Mouse (Mus musculus): ENCODE measurements around the gene Crls1. TPM values are rescaled to one million over a fixed set of nuclear protein-coding genes. Genes with fewer than 3 reads are reported as not detected.

The Crls1 gene
- polyA plus RNA-seq (2015; fragmentation: Nextera tagmentation; extraction: Ambion mirVana) = 10.5 and 15.6 TPM in 2 replicates

DNA sequence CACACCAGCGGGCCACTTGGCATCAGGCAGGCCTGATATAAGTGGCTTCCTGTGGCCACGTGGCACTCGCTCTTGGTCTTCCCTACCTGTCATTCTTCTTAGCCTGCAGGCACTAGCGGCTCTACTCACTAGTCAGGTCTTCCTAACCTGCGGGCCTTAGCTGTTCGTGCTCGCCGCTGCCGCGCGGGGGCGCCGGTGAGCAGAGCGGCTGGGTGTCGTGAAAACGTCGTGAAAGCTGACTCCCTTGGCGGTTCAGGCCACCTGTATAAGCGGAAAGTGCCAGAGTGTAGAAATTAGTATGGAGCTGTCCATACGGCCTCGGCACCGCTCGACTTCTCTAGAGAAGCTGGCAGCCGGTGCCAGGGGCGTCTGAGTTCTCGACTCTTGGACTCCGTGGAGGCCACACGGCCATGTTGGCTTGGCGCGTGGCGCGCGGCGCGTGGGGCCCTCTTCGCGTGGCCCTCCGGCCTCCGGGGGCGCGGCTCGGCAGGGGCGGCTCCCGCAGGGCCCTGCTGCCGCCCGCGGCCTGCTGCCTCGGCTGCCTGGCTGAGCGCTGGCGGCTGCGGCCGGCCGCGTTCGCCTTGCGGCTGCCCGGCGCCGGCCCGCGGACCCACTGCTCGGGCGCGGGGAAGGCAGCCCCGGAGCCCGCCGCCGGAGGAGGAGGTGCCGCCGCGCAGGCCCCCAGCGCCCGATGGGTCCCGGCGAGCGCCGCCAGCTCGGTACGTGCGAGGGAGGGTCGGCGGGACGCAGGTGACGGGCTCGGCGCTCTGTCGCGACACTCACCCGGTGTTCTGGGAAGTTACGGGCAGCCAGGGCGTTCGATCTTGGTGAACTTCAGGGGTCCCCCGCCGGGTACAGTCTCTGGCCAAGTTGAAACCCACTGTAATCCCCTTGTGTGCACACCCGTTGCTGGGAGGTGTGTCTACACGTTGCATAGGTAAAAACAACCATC is at the start of gene Crls1:
Gene Crls1 (plus strand): TSS at position 260 of the 952 bp plus-strand sequence.
- ATAC-seq (ENCODE audit: insufficient number of reproducible peaks, insufficient read depth, low FRiP score, low TSS enrichment, low read depth) = peak; percentile 82
- peaks cover 13% of the 10 kb centered on the region for H3K4me1 ChIP-seq
- H3K9me3 ChIP-seq = no peaks in the 10 kb centered on the region
- H3K4me3 ChIP-seq = peak within 1 kb of the TSS; percentile 94
- H3K36me3 ChIP-seq = peaks cover 21% of the 10 kb centered on the region
- no peaks in the 10 kb centered on the region for H3K27me3 ChIP-seq
- peak within 1 kb of the TSS; percentile 86 for H3K9ac ChIP-seq
- H3K27ac ChIP-seq = peak within 1 kb of the TSS; percentile 79
- under 1% methylated on average over 75 of the region's 96 CpGs for WGBS
- H3K4me2 ChIP-seq = peak within 1 kb of the TSS; percentile 63

DNA sequence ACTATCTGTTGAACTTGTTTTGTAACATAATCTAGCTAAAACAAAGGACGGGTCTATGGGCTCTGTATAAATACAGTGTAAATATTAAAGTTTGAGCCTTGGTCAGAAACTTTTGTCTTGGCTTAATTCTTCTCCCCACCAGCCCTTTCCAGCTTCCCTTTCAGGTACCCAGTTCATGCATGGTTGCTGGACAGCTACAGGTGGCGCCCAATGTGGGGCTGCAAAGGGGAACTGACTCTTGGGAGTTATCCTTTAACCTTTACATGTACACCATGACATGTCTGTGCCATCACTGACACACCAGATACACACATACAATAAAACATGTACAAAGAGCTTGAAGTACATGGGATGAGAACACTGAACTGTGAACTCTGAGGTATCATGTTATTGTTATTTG is 43.5 kb upstream of the Crls1 start:
- no peaks in the 10 kb centered on the region for H3K27me3 ChIP-seq
- H3K9ac ChIP-seq = no peak overlapping the region
- H3K9me3 ChIP-seq = no peaks in the 10 kb centered on the region
- no peak overlapping the region for H3K4me3 ChIP-seq
- H3K4me2 ChIP-seq = no peak overlapping the region
- no peak overlapping the region for H3K27ac ChIP-seq
- no peak for ATAC-seq (ENCODE audit: insufficient number of reproducible peaks, insufficient read depth, low FRiP score, low TSS enrichment, low read depth)
- H3K4me1 ChIP-seq = no peaks in the 10 kb centered on the region
- 91% methylated on average over 2 of the region's 2 CpGs for WGBS
- H3K36me3 ChIP-seq = peaks cover 48% of the 10 kb centered on the region

DNA sequence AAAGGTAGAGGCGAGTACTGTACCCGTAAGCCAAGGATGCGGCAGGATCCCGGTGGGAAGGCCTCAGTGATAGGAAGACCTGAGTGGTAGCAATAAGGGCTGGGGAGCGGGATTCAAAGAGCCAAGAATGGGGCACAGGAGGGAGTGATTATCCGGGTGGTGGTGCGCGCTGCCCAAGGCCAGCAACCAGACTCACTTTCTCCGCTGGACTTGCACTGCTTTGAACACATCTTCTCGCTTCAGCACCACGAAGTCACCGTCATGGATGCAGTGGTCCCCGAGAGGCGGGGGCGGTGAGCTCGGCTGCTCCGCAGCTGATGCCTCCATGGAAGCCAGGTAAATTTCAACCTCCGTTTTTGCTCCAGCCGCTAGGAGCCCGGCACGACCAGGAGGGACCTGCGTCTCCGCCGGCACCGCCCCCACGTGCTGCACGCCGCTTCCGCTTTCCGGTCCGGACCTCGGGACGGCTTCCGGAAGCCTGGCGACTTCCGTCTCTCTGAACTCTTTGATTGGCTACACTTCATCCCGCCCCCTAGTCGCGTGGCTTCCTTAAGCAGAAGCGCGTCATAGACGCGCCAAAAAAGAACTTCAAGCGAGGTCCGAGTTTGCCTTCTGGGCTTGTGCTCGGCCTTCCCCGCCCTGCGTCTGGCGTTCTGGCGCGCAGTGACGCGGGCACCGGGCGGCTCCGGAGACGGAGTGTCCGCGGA is 30.7 kb upstream of the Crls1 start, which contains the start of the genes Trmt6 and Mcm8:
Gene Trmt6 (minus strand): TSS at position 448 of the 707 bp plus-strand sequence.
Gene Mcm8 (plus strand): TSS at position 534 of the 707 bp plus-strand sequence.
- peak within 1 kb of the TSS; percentile 74 for H3K27ac ChIP-seq
- peak; percentile 99 for ATAC-seq (ENCODE audit: insufficient number of reproducible peaks, insufficient read depth, low FRiP score, low TSS enrichment, low read depth)
- peak within 1 kb of the TSS; percentile 89 for H3K9ac ChIP-seq
- H3K36me3 ChIP-seq = peaks cover 25% of the 10 kb centered on the region
- peak within 1 kb of the TSS; percentile 73 for H3K4me2 ChIP-seq
- peak within 1 kb of the TSS; percentile 87 for H3K4me3 ChIP-seq
- H3K9me3 ChIP-seq = no peaks in the 10 kb centered on the region
- no peaks in the 10 kb centered on the region for H3K27me3 ChIP-seq
- peaks cover 18% of the 10 kb centered on the region for H3K4me1 ChIP-seq
- under 1% methylated on average over 59 of the region's 59 CpGs for WGBS

DNA sequence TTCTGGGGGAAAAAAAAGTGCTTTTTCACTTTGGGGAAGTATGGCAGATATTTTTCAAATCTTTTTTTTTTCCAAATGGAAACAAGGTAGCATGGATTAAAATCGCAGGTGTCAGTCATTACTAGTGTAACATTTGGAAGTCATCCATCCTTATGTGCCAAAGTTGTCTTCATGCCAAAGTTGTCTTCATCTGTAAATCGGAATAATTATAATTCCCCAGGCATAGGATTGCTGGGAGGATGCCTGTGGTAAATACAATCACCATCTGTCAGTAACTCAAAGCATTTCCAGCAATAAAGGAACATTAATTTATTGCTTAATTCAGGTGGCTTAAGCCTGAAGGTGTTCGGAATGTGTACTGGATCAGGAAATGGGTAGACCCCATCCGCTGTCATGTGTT is 5.4 kb upstream of the Crls1 start:
- no peak for ATAC-seq (ENCODE audit: insufficient number of reproducible peaks, insufficient read depth, low FRiP score, low TSS enrichment, low read depth)
- H3K27ac ChIP-seq = no peak overlapping the region
- no peak overlapping the region for H3K9ac ChIP-seq
- no peaks in the 10 kb centered on the region for H3K4me1 ChIP-seq
- H3K27me3 ChIP-seq = no peaks in the 10 kb centered on the region
- H3K36me3 ChIP-seq = peaks cover 20% of the 10 kb centered on the region
- H3K9me3 ChIP-seq = no peaks in the 10 kb centered on the region
- H3K4me2 ChIP-seq = no peak overlapping the region
- H3K4me3 ChIP-seq = no peak overlapping the region
- 90% methylated on average over 4 of the region's 4 CpGs for WGBS

DNA sequence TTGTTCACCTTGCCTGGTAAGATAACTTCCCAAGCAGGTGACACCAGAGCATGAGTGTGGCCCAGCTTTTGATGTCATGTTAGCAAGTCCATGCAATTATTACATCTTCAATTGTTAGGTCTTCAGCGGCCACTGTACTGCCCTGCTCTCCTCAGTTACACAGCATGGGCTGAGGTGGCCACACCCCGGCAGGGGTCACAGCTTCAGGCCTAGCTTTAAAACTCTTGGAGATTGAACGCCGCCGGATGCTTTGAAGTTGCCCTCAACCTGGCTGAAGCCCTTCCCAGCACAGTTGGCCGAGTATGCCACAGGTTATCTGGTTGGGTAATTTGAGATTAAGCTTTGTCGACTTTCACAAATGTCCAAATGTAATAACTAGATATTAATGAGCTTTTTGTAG is 1.1 kb downstream of the Crls1 start:
- peaks cover 21% of the 10 kb centered on the region for H3K36me3 ChIP-seq
- no peak overlapping the region for H3K27ac ChIP-seq
- peak overlapping the region; percentile 86 for H3K9ac ChIP-seq
- H3K4me1 ChIP-seq = peaks cover 13% of the 10 kb centered on the region
- peak overlapping the region; percentile 63 for H3K4me2 ChIP-seq
- no peaks in the 10 kb centered on the region for H3K27me3 ChIP-seq
- ATAC-seq (ENCODE audit: insufficient number of reproducible peaks, insufficient read depth, low FRiP score, low TSS enrichment, low read depth) = no peak
- no peaks in the 10 kb centered on the region for H3K9me3 ChIP-seq
- 25% methylated on average over 7 of the region's 7 CpGs for WGBS
- H3K4me3 ChIP-seq = peak overlapping the region; percentile 94

DNA sequence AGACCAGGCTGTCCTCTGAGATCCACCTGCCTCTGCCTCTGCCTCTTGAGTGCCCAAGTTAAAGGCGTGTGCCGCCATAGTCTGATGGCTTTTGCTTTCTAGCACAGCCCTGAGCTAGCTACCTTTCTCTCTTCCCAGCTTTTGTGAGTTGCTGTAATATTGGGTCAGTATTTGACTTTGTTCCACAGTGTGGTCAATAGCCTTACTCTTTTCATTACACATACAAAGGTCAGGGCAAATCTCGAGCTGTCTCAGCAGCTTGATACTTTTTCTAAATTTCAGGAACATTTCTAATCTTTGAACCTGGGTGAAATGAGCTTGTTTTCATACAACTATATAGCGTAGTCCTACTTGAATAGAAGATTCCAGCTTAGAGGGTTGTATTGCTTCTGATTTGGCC is 1.9 kb downstream of the Crls1 start:
- 90% methylated on average over 4 of the region's 4 CpGs for WGBS
- Histone ChIP-seq H3K9ac (0 out of 2 replicates have a peak overlapping the region, but pooled peaks have one; percentile 44), H3K27me3 (no peaks in the 10 kb centered on the region), H3K4me2 (no peak overlapping the region), H3K9me3 (no peaks in the 10 kb centered on the region), H3K4me3 (0 out of 2 replicates have a peak overlapping the region, but pooled peaks have one; percentile 94), H3K36me3 (peaks cover 27% of the 10 kb centered on the region), H3K4me1 (peaks cover 13% of the 10 kb centered on the region), H3K27ac (no peak overlapping the region)
- no peak for ATAC-seq (ENCODE audit: insufficient number of reproducible peaks, insufficient read depth, low FRiP score, low TSS enrichment, low read depth)

DNA sequence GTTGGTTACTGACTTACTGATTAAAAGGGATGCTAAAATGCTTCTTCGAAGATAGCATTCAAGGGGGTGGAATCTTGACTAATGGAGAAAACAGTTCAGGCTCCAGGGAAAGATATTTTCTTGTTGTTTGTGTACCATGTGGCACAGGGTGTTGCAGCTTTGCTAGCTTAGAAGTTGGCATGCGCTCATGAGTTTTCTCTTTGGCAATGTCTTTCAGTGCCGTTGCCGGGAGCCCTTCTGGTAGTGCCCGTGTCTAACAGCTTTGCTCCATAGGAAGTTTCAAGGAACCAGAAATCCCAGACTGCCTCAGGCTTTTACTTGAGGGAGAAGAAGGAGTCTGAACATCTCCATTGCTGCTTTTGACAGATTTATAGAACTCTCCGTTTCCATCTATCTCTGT is 2.7 kb downstream of the Crls1 start:
- 90% methylated on average over 6 of the region's 6 CpGs for WGBS
- no peaks in the 10 kb centered on the region for H3K9me3 ChIP-seq
- H3K4me1 ChIP-seq = peaks cover 13% of the 10 kb centered on the region
- no peak overlapping the region for H3K9ac ChIP-seq
- H3K27me3 ChIP-seq = no peaks in the 10 kb centered on the region
- H3K4me3 ChIP-seq = no peak overlapping the region
- H3K4me2 ChIP-seq = no peak overlapping the region
- no peak overlapping the region for H3K27ac ChIP-seq
- ATAC-seq (ENCODE audit: insufficient number of reproducible peaks, insufficient read depth, low FRiP score, low TSS enrichment, low read depth) = no peak
- H3K36me3 ChIP-seq = peaks cover 24% of the 10 kb centered on the region

DNA sequence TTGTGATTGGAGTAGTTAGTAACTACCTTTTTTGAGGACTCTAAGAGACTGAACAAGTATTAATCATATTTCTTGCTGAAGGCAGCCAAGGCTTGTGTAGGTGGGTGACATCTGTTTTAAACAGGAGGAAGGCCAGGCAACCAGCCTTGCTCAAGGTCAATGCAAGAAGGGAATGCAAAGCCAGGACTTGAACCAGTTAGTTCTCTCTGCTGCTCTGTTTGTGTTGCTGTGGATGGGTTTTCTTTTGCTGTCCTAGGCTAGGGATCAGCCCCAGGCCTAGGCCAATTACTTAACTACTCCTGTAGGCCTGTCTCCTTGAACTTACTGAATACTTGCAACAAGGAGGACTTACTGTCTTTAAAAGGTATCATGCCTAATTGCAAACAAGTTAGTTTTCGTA is 6.6 kb downstream of the Crls1 start:
- Histone ChIP-seq H3K27me3 (no peaks in the 10 kb centered on the region), H3K9me3 (no peaks in the 10 kb centered on the region), H3K36me3 (peaks cover 22% of the 10 kb centered on the region), H3K27ac (no peak overlapping the region), H3K9ac (no peak overlapping the region), H3K4me2 (no peak overlapping the region), H3K4me1 (peaks cover 5% of the 10 kb centered on the region), H3K4me3 (no peak overlapping the region)
- 77% methylated on average over 1 of the region's 1 CpGs for WGBS
- ATAC-seq (ENCODE audit: insufficient number of reproducible peaks, insufficient read depth, low FRiP score, low TSS enrichment, low read depth) = no peak

DNA sequence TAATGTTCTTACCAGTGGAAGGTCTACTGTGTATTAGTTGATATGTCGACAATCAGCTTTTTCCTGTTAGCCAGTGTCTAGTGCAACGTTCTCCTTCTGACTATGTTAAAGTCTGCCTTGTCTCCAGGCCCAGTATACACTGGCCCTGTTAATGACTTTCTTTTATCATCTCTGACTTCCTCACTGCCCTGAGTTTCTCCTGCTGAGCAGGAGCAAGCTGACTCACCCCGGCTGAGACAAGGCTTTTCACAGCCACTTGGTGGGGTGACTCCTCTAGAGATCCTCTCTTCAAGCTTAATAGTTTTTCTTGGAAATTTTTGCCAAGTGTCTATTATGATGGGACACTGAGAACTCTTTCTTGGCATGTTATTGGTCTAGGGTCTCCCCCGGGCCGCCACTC is 9.9 kb downstream of the Crls1 start:
- no peaks in the 10 kb centered on the region for H3K27me3 ChIP-seq
- H3K4me1 ChIP-seq = no peaks in the 10 kb centered on the region
- no peak overlapping the region for H3K9ac ChIP-seq
- H3K27ac ChIP-seq = no peak overlapping the region
- no peaks in the 10 kb centered on the region for H3K9me3 ChIP-seq
- ATAC-seq (ENCODE audit: insufficient number of reproducible peaks, insufficient read depth, low FRiP score, low TSS enrichment, low read depth) = no peak
- WGBS = 87% methylated on average over 5 of the region's 5 CpGs
- no peak overlapping the region for H3K4me2 ChIP-seq
- H3K4me3 ChIP-seq = no peak overlapping the region
- H3K36me3 ChIP-seq = peaks cover 9% of the 10 kb centered on the region

DNA sequence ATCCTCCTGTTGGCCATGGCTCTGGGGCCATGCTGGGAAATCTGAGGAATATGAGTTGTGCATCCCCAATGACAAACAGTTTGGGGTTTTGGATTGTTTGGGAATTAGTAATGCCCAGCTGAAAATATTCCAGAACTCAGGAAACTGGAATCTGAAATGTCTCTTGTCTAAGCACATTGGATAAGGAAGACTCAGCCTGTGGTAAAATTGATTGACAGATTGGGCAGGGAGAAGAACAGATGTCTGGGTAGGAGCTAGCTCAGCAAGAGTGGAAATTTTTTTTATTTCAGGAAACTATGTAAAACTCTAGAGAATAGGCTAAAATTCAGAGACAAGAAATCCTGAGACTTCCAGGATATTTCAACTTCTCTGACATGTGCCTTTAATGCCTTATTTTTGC is 14.0 kb downstream of the Crls1 start:
- Histone ChIP-seq H3K36me3 (peaks cover 21% of the 10 kb centered on the region), H3K9ac (no peak overlapping the region), H3K4me1 (no peaks in the 10 kb centered on the region), H3K27ac (no peak overlapping the region), H3K9me3 (no peaks in the 10 kb centered on the region), H3K4me3 (no peak overlapping the region), H3K4me2 (no peak overlapping the region), H3K27me3 (no peaks in the 10 kb centered on the region)
- no peak for ATAC-seq (ENCODE audit: insufficient number of reproducible peaks, insufficient read depth, low FRiP score, low TSS enrichment, low read depth)

DNA sequence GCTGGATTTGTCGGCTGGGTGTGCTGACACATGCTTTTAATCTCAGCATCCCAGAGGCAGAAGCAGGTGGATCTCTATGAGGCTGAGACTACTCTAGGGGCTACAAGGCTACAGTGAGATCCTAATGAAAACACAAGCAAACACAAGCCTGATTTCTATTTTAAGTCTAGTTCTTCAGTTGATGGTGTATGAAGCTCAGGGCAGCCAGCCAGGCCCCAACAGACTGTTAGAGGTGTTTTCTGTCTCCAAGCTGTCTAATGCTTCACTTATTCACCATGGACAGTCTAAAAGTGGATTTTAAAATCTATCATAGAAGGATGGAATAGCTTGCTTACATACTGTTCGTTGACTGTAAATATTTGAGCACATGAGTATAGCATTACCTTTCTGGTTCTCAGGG is 15.0 kb downstream of the Crls1 start:
- H3K4me2 ChIP-seq = no peak overlapping the region
- no peak overlapping the region for H3K4me3 ChIP-seq
- H3K27me3 ChIP-seq = no peaks in the 10 kb centered on the region
- H3K4me1 ChIP-seq = no peaks in the 10 kb centered on the region
- H3K36me3 ChIP-seq = peaks cover 25% of the 10 kb centered on the region
- 84% methylated on average over 2 of the region's 2 CpGs for WGBS
- no peak overlapping the region for H3K27ac ChIP-seq
- no peak for ATAC-seq (ENCODE audit: insufficient number of reproducible peaks, insufficient read depth, low FRiP score, low TSS enrichment, low read depth)
- no peak overlapping the region for H3K9ac ChIP-seq
- H3K9me3 ChIP-seq = no peaks in the 10 kb centered on the region

All from embryonic facial prominence, embryonic 13.5 days (tissue).